Mouse (Mus musculus): ENCODE results near the gene Ip6k3. TPM values are rescaled to one million over a fixed set of nuclear protein-coding genes. Genes with fewer than 3 reads are reported as not detected.

Gene Ip6k3
- polyA plus RNA-seq, 1 experiment, result not detected

- TF ChIP-seq CTCF (IDR thresholded peaks at IDR 0.05; ENCODE audit: low read depth, low read length) (no peak), EP300 (IDR thresholded peaks at IDR 0.05; ENCODE audit: insufficient read depth, low read depth, low read length) (no peak), POLR2A (IDR thresholded peaks at IDR 0.05; ENCODE audit: insufficient read depth, low read length) (no peak)
- Histone ChIP-seq H3K27me3 (ENCODE audit: control insufficient read depth, insufficient read depth, low read length, poor library complexity, severe bottlenecking) (no peaks in the 10 kb centered on the region), H3K36me3 (ENCODE audit: control insufficient read depth, insufficient read depth, low read length, poor library complexity, severe bottlenecking) (no peaks in the 10 kb centered on the region), H3K9ac (ENCODE audit: low read depth, poor library complexity, severe bottlenecking) (no peak overlapping the region), H3K4me3 (ENCODE audit: low read depth, low read length) (no peak overlapping the region), H3K27ac (ENCODE audit: insufficient read depth, low read length) (no peak overlapping the region), H3K4me1 (ENCODE audit: control insufficient read depth, insufficient read depth, low read length) (no peaks in the 10 kb centered on the region), H3K9me3 (replicated peaks; ENCODE audit: control insufficient read depth, insufficient read depth, low read length, poor library complexity, severe bottlenecking) (no peaks in the 10 kb centered on the region)
These were observed 4.9 kb upstream of the Ip6k3 start for GRCm38 (mm10) chr17:27172459-27172858.

- no peak for TF ChIP-seq EP300 (IDR thresholded peaks at IDR 0.05; ENCODE audit: insufficient read depth, low read depth, low read length)
- no peak for TF ChIP-seq CTCF (IDR thresholded peaks at IDR 0.05; ENCODE audit: low read depth, low read length)
- no peak overlapping the region for H3K27ac ChIP-seq (ENCODE audit: insufficient read depth, low read length)
- no peaks in the 10 kb centered on the region for H3K36me3 ChIP-seq (ENCODE audit: control insufficient read depth, insufficient read depth, low read length, poor library complexity, severe bottlenecking)
- no peak overlapping the region for H3K4me3 ChIP-seq (ENCODE audit: low read depth, low read length)
- H3K9ac ChIP-seq (ENCODE audit: low read depth, poor library complexity, severe bottlenecking), result no peak overlapping the region
- no peaks in the 10 kb centered on the region for H3K27me3 ChIP-seq (ENCODE audit: control insufficient read depth, insufficient read depth, low read length, poor library complexity, severe bottlenecking)
- no peaks in the 10 kb centered on the region for H3K9me3 ChIP-seq (replicated peaks; ENCODE audit: control insufficient read depth, insufficient read depth, low read length, poor library complexity, severe bottlenecking)
- no peaks in the 10 kb centered on the region for H3K4me1 ChIP-seq (ENCODE audit: control insufficient read depth, insufficient read depth, low read length)
These were observed 3.5 kb upstream of the Ip6k3 start for GRCm38 (mm10) chr17:27171121-27171520.

GRCm38 (mm10) chr17:27169952-27170695 lies 2.5 kb upstream of the Ip6k3 start:
- no peaks in the 10 kb centered on the region for H3K27me3 ChIP-seq (ENCODE audit: control insufficient read depth, insufficient read depth, low read length, poor library complexity, severe bottlenecking)
- no peaks in the 10 kb centered on the region for H3K9me3 ChIP-seq (replicated peaks; ENCODE audit: control insufficient read depth, insufficient read depth, low read length, poor library complexity, severe bottlenecking)
- H3K36me3 ChIP-seq (ENCODE audit: control insufficient read depth, insufficient read depth, low read length, poor library complexity, severe bottlenecking), result no peaks in the 10 kb centered on the region
- H3K4me1 ChIP-seq (ENCODE audit: control insufficient read depth, insufficient read depth, low read length), result no peaks in the 10 kb centered on the region
- H3K27ac ChIP-seq (ENCODE audit: insufficient read depth, low read length), result no peak overlapping the region
- H3K4me3 ChIP-seq (ENCODE audit: low read depth, low read length), result no peak overlapping the region
- TF ChIP-seq POLR2A (IDR thresholded peaks at IDR 0.05; ENCODE audit: insufficient read depth, low read length), result no peak
- H3K9ac ChIP-seq (ENCODE audit: low read depth, poor library complexity, severe bottlenecking), result no peak overlapping the region

GRCm38 (mm10) chr17:27168569-27168968 lies 974 bp upstream of the Ip6k3 start:
- no peaks in the 10 kb centered on the region for H3K9me3 ChIP-seq (replicated peaks; ENCODE audit: control insufficient read depth, insufficient read depth, low read length, poor library complexity, severe bottlenecking)
- H3K4me3 ChIP-seq (ENCODE audit: low read depth, low read length), result no peak overlapping the region
- no peak overlapping the region for H3K9ac ChIP-seq (ENCODE audit: low read depth, poor library complexity, severe bottlenecking)
- TF ChIP-seq CTCF (IDR thresholded peaks at IDR 0.05; ENCODE audit: low read depth, low read length) (no peak), EP300 (IDR thresholded peaks at IDR 0.05; ENCODE audit: insufficient read depth, low read depth, low read length) (no peak), POLR2A (IDR thresholded peaks at IDR 0.05; ENCODE audit: insufficient read depth, low read length) (no peak)
- H3K4me1 ChIP-seq (ENCODE audit: control insufficient read depth, insufficient read depth, low read length), result no peaks in the 10 kb centered on the region
- no peaks in the 10 kb centered on the region for H3K27me3 ChIP-seq (ENCODE audit: control insufficient read depth, insufficient read depth, low read length, poor library complexity, severe bottlenecking)
- no peak overlapping the region for H3K27ac ChIP-seq (ENCODE audit: insufficient read depth, low read length)
- no peaks in the 10 kb centered on the region for H3K36me3 ChIP-seq (ENCODE audit: control insufficient read depth, insufficient read depth, low read length, poor library complexity, severe bottlenecking)

DNA sequence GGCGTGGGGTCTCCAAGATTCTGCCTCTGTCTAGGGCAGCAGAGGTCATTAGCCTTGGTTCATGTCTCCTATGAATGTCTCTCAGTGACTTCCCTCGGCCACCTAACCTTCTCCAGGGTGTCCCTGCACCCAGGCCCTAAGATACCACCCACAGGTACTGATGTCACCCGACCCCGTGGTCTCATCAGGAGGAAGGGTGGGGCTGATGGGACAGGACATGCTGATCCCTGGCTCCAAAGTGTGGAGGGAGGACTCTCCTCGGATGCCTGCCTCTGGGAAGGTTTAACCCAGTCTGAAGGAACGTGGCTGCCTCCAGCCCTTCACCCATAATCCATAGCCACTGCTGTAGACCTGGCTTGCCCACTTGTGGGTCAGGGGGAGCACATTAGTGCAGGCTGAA lies 694 bp downstream of the Ip6k3 start:
- no peak overlapping the region for H3K4me3 ChIP-seq (ENCODE audit: low read depth, low read length)
- H3K9me3 ChIP-seq (replicated peaks; ENCODE audit: control insufficient read depth, insufficient read depth, low read length, poor library complexity, severe bottlenecking), result no peaks in the 10 kb centered on the region
- TF ChIP-seq POLR2A (IDR thresholded peaks at IDR 0.05; ENCODE audit: insufficient read depth, low read length) (no peak), CTCF (IDR thresholded peaks at IDR 0.05; ENCODE audit: low read depth, low read length) (no peak), EP300 (IDR thresholded peaks at IDR 0.05; ENCODE audit: insufficient read depth, low read depth, low read length) (no peak)
- H3K9ac ChIP-seq (ENCODE audit: low read depth, poor library complexity, severe bottlenecking), result no peak overlapping the region
- no peaks in the 10 kb centered on the region for H3K4me1 ChIP-seq (ENCODE audit: control insufficient read depth, insufficient read depth, low read length)
- H3K27me3 ChIP-seq (ENCODE audit: control insufficient read depth, insufficient read depth, low read length, poor library complexity, severe bottlenecking), result no peaks in the 10 kb centered on the region
- H3K36me3 ChIP-seq (ENCODE audit: control insufficient read depth, insufficient read depth, low read length, poor library complexity, severe bottlenecking), result no peaks in the 10 kb centered on the region
- no peak overlapping the region for H3K27ac ChIP-seq (ENCODE audit: insufficient read depth, low read length)

- Histone ChIP-seq H3K27ac (ENCODE audit: insufficient read depth, low read length) (no peak overlapping the region), H3K9ac (ENCODE audit: low read depth, poor library complexity, severe bottlenecking) (no peak overlapping the region), H3K9me3 (replicated peaks; ENCODE audit: control insufficient read depth, insufficient read depth, low read length, poor library complexity, severe bottlenecking) (no peaks in the 10 kb centered on the region)
These were observed 2.4 kb downstream of the Ip6k3 start for GRCm38 (mm10) chr17:27165054-27165773.

More at GRCm38 (mm10) chr17:27165054-27165773, 2.4 kb downstream of the Ip6k3 start:
- Histone ChIP-seq H3K27me3 (ENCODE audit: control insufficient read depth, insufficient read depth, low read length, poor library complexity, severe bottlenecking) (no peaks in the 10 kb centered on the region), H3K4me3 (ENCODE audit: low read depth, low read length) (no peak overlapping the region), H3K36me3 (ENCODE audit: control insufficient read depth, insufficient read depth, low read length, poor library complexity, severe bottlenecking) (no peaks in the 10 kb centered on the region), H3K4me1 (ENCODE audit: control insufficient read depth, insufficient read depth, low read length) (no peaks in the 10 kb centered on the region)
- no peak for TF ChIP-seq POLR2A (IDR thresholded peaks at IDR 0.05; ENCODE audit: insufficient read depth, low read length)
- TF ChIP-seq CTCF (IDR thresholded peaks at IDR 0.05; ENCODE audit: low read depth, low read length), result peak; percentile 74
